Mouse (Mus musculus) olfactory bulb, adult 2 months (tissue): ENCODE measurements around the gene Tmem232.

ENCODE experiments used
- CTCF ChIP-seq: fragments of 200-500 bp; IDR thresholded peaks from 2 replicates; pipeline ENCODE4 v1.5.1; 2012; ENCODE audit warnings: low read depth, mild to moderate bottlenecking, low read length, moderate library complexity; ENCODE audit not compliant: insufficient read depth
- POLR2A ChIP-seq: fragments of 200-500 bp; IDR thresholded peaks from 2 replicates; pipeline ENCODE4 v1.6.1; 2012; ENCODE audit warnings: mild to moderate bottlenecking, low read depth, low read length, moderate library complexity; ENCODE audit not compliant: insufficient read depth

- TF ChIP-seq CTCF (no peak), POLR2A (no peak)
These were observed 240.6 kb downstream of the Tmem232 start for GRCm38 (mm10) chr17:65299946-65300345.
